Mouse (Mus musculus): ENCODE results near the gene Bmp2k. TPM values are rescaled to one million over a fixed set of nuclear protein-coding genes. Genes with fewer than 3 reads are reported as not detected.
A peak's percentile ranks its signal among the peaks of the same experiment; 100 is the strongest.
"Not testable (repeated sequence)": the region's sequence is repeated elsewhere in the genome, so short reads cannot be mapped to it uniquely, and the experiment has no call there.

Bmp2k gene
- polyA plus RNA-seq, 1 experiment from 2014 or later: 12.3 TPM

GRCm38 (mm10) chr5:97009601-97010335 lies 12.3 kb downstream of the Bmp2k start:
- peak; percentile 85 for DNase-seq (ENCODE audit: low spot score)
- Histone ChIP-seq H3K27ac (no peak overlapping the region), H3K36me3 (no peaks in the 10 kb centered on the region), H3K4me3 (no peak overlapping the region), H3K27me3 (ENCODE audit: insufficient read depth, poor library complexity, severe bottlenecking) (no peaks in the 10 kb centered on the region), H3K9me3 (no peaks in the 10 kb centered on the region), H3K4me1 (peaks cover 7% of the 10 kb centered on the region)
- WGBS: 73% methylated on average over 11 of the region's 11 CpGs

- Histone ChIP-seq H3K4me3 (no peak overlapping the region), H3K27ac (no peak overlapping the region), H3K36me3 (no peaks in the 10 kb centered on the region), H3K4me1 (peaks cover 11% of the 10 kb centered on the region), H3K9me3 (no peaks in the 10 kb centered on the region), H3K27me3 (ENCODE audit: insufficient read depth, poor library complexity, severe bottlenecking) (no peaks in the 10 kb centered on the region)
- WGBS: 89% methylated on average over 11 of the region's 11 CpGs
- DNase-seq (ENCODE audit: low spot score): no peak
These were observed 18.5 kb downstream of the Bmp2k start for GRCm38 (mm10) chr5:97015781-97016508.

- Histone ChIP-seq H3K4me3 (no peak overlapping the region), H3K36me3 (no peaks in the 10 kb centered on the region), H3K9me3 (no peaks in the 10 kb centered on the region), H3K27me3 (ENCODE audit: insufficient read depth, poor library complexity, severe bottlenecking) (no peaks in the 10 kb centered on the region), H3K27ac (no peak overlapping the region), H3K4me1 (peaks cover 11% of the 10 kb centered on the region)
- no peak for DNase-seq (ENCODE audit: low spot score)
- 74% methylated on average over 9 of the region's 9 CpGs for WGBS
These were observed 19.5 kb downstream of the Bmp2k start for GRCm38 (mm10) chr5:97016842-97017577.

GRCm38 (mm10) chr5:97022305-97023278 lies 25.1 kb downstream of the Bmp2k start:
- Histone ChIP-seq H3K27me3 (ENCODE audit: insufficient read depth, poor library complexity, severe bottlenecking) (no peaks in the 10 kb centered on the region), H3K36me3 (no peaks in the 10 kb centered on the region), H3K4me1 (peaks cover 9% of the 10 kb centered on the region), H3K4me3 (no peak overlapping the region), H3K27ac (no peak overlapping the region), H3K9me3 (no peaks in the 10 kb centered on the region)
- 46% methylated on average over 15 of the region's 15 CpGs for WGBS
- no peak for DNase-seq (ENCODE audit: low spot score)

GRCm38 (mm10) chr5:97024834-97025233 lies 27.3 kb downstream of the Bmp2k start:
- H3K4me3 ChIP-seq: no peak overlapping the region
- H3K9me3 ChIP-seq: no peaks in the 10 kb centered on the region
- 89% methylated on average over 5 of the region's 5 CpGs for WGBS
- H3K36me3 ChIP-seq: 0 out of 2 replicates have a peak, but pooled peaks cover 4% of the 10 kb centered on the region
- no peak for DNase-seq (ENCODE audit: low spot score)
- H3K27me3 ChIP-seq (ENCODE audit: insufficient read depth, poor library complexity, severe bottlenecking): no peaks in the 10 kb centered on the region
- no peak overlapping the region for H3K27ac ChIP-seq
- H3K4me1 ChIP-seq: peaks cover 9% of the 10 kb centered on the region

- 90% methylated on average over 6 of the region's 6 CpGs for WGBS
These were observed 28.2 kb downstream of the Bmp2k start for GRCm38 (mm10) chr5:97025650-97026049.

GRCm38 (mm10) chr5:97028004-97028403 lies 30.5 kb downstream of the Bmp2k start:
- H3K4me1 ChIP-seq: peaks cover under 1% of the 10 kb centered on the region; the same call in 1 of the 2 replicates

More at GRCm38 (mm10) chr5:97025650-97026049, 28.2 kb downstream of the Bmp2k start:
- Histone ChIP-seq H3K27ac (no peak overlapping the region), H3K27me3 (ENCODE audit: insufficient read depth, poor library complexity, severe bottlenecking) (no peaks in the 10 kb centered on the region), H3K4me3 (no peak overlapping the region), H3K4me1 (peaks cover 9% of the 10 kb centered on the region), H3K36me3 (0 out of 2 replicates have a peak, but pooled peaks cover 4% of the 10 kb centered on the region), H3K9me3 (no peaks in the 10 kb centered on the region)
- no peak for DNase-seq (ENCODE audit: low spot score)

GRCm38 (mm10) chr5:97028840-97029239 lies 31.4 kb downstream of the Bmp2k start:
- not testable (repeated sequence) for H3K27me3 ChIP-seq (ENCODE audit: insufficient read depth, poor library complexity, severe bottlenecking); H3K9me3 ChIP-seq; DNase-seq (ENCODE audit: low spot score); H3K4me1 ChIP-seq; H3K27ac ChIP-seq; H3K4me3 ChIP-seq; H3K36me3 ChIP-seq
- 73% methylated on average over 1 of the region's 1 CpGs for WGBS

More at GRCm38 (mm10) chr5:97028004-97028403, 30.5 kb downstream of the Bmp2k start:
- Histone ChIP-seq H3K4me3 (no peak overlapping the region), H3K36me3 (0 out of 2 replicates have a peak, but pooled peaks cover 6% of the 10 kb centered on the region), H3K9me3 (no peaks in the 10 kb centered on the region), H3K27ac (no peak overlapping the region), H3K27me3 (ENCODE audit: insufficient read depth, poor library complexity, severe bottlenecking) (no peaks in the 10 kb centered on the region)
- DNase-seq (ENCODE audit: low spot score): no peak
- WGBS: 92% methylated on average over 8 of the region's 8 CpGs

- Histone ChIP-seq H3K36me3 (0 out of 2 replicates have a peak, but pooled peaks cover 6% of the 10 kb centered on the region), H3K4me1 (no peaks in the 10 kb centered on the region), H3K9me3 (no peaks in the 10 kb centered on the region), H3K4me3 (no peak overlapping the region), H3K27ac (no peak overlapping the region), H3K27me3 (ENCODE audit: insufficient read depth, poor library complexity, severe bottlenecking) (no peaks in the 10 kb centered on the region)
- no peak for DNase-seq (ENCODE audit: low spot score)
- 89% methylated on average over 6 of the region's 6 CpGs for WGBS
These were observed 34.3 kb downstream of the Bmp2k start for GRCm38 (mm10) chr5:97031771-97032170.

- no peak overlapping the region for H3K27ac ChIP-seq
- H3K4me1 ChIP-seq: no peaks in the 10 kb centered on the region
- WGBS: 89% methylated on average over 7 of the region's 7 CpGs
- H3K4me3 ChIP-seq: no peak overlapping the region
- no peak for DNase-seq (ENCODE audit: low spot score)
- H3K36me3 ChIP-seq: peaks cover 7% of the 10 kb centered on the region; the same call in 1 of the 2 replicates
- no peaks in the 10 kb centered on the region for H3K27me3 ChIP-seq (ENCODE audit: insufficient read depth, poor library complexity, severe bottlenecking)
- H3K9me3 ChIP-seq: no peaks in the 10 kb centered on the region
These were observed 47.8 kb downstream of the Bmp2k start for GRCm38 (mm10) chr5:97045260-97045659.

GRCm38 (mm10) chr5:97046680-97047079 lies 49.2 kb downstream of the Bmp2k start:
- no peak for DNase-seq (ENCODE audit: low spot score)
- Histone ChIP-seq H3K9me3 (no peaks in the 10 kb centered on the region), H3K4me1 (no peaks in the 10 kb centered on the region), H3K27ac (no peak overlapping the region), H3K36me3 (peaks cover 10% of the 10 kb centered on the region; the same call in 1 of the 2 replicates), H3K27me3 (ENCODE audit: insufficient read depth, poor library complexity, severe bottlenecking) (no peaks in the 10 kb centered on the region), H3K4me3 (no peak overlapping the region)
- WGBS: 87% methylated on average over 10 of the region's 10 CpGs

GRCm38 (mm10) chr5:97048905-97049304 lies 51.4 kb downstream of the Bmp2k start:
- Histone ChIP-seq H3K4me1 (no peaks in the 10 kb centered on the region), H3K27ac (no peak overlapping the region), H3K27me3 (ENCODE audit: insufficient read depth, poor library complexity, severe bottlenecking) (no peaks in the 10 kb centered on the region), H3K36me3 (peaks cover 7% of the 10 kb centered on the region; the same call in 1 of the 2 replicates), H3K4me3 (no peak overlapping the region), H3K9me3 (no peaks in the 10 kb centered on the region)
- no peak for DNase-seq (ENCODE audit: low spot score)
- 89% methylated on average over 5 of the region's 5 CpGs for WGBS

Measured in heart, embryonic 10.5 days (tissue).